Mouse (Mus musculus): ENCODE measurements around the gene Pdha2. TPM values are rescaled to one million over a fixed set of nuclear protein-coding genes. Genes with fewer than 3 reads are reported as not detected.

Pdha2 gene
- not detected for polyA plus RNA-seq (2015; fragmentation: Illumina TruSeq; extraction: RNeasy Lipid Tissue Mini Kit (QIAGEN cat#74804); ENCODE audit: low read depth, low replicate concordance)

DNA sequence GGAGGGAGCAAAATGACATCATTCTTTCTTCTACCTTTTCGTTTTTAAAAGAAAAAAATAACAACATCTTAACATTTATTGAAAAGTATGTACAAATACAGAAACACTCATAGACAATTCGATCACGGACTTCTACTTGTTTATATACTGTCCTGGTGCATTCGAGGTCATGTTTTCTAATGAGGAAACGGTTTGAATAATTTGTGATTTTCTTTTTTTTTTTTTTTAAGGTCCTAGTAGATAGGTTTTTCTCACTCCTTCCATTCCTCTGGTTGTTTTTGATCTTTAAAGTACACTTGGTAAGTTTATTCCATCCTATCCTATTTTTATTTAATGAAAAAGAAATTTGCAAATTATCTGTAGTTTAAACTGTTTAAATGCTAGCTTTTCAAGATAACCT lies at the start of gene Pdha2:
TSS of gene Pdha2 (minus strand) at position 101 of the 400 bp plus-strand sequence.

